Mouse (Mus musculus): ENCODE data around the gene Gm49358.

- no peak for TF ChIP-seq POLR2A (IDR thresholded peaks at IDR 0.05; ENCODE audit: extremely low read depth, insufficient read depth, low read length)
- TF ChIP-seq CTCF (IDR thresholded peaks at IDR 0.05; ENCODE audit: extremely low read depth, insufficient read depth, low read length) = no peak
Observed at GRCm38 (mm10) chr10:86761722-86762383, 1.9 kb upstream of the Gm49358 start.

Measured in cortical plate, adult 2 months (tissue).